Mouse (Mus musculus): ENCODE data around the gene Dvl3. TPM values are rescaled to one million over a fixed set of nuclear protein-coding genes. Genes with fewer than 3 reads are reported as not detected.

The Dvl3 gene
- polyA plus RNA-seq, 1 experiment from 2014 or later = 24.6 TPM

GRCm38 (mm10) chr16:20509349-20509748 is 7.4 kb upstream of the Dvl3 start:
- Histone ChIP-seq H3K4me3 (ENCODE audit: low read depth, low read length) (no peak overlapping the region), H3K4me2 (ENCODE audit: low read length) (no peak overlapping the region), H3K4me1 (replicated peaks; ENCODE audit: control insufficient read depth, insufficient read depth, low read length) (no peaks in the 10 kb centered on the region), H3K9me3 (ENCODE audit: control insufficient read depth, low read length) (no peaks in the 10 kb centered on the region), H3K27ac (ENCODE audit: low read depth) (no peak overlapping the region), H3K9ac (ENCODE audit: low read length) (no peak overlapping the region), H3K27me3 (replicated peaks; ENCODE audit: control insufficient read depth, insufficient read depth, low read length) (no peaks in the 10 kb centered on the region), H3K36me3 (ENCODE audit: control insufficient read depth, insufficient read depth, low read length) (peaks cover 76% of the 10 kb centered on the region)
- DNase-seq (ENCODE audit: low spot score) (no peak), ATAC-seq (replicated peaks; ENCODE audit: low FRiP score, low TSS enrichment, low read depth) (0 out of 2 replicates have a peak, but pooled peaks have one; percentile 61)
- 74% methylated on average over 3 of the region's 3 CpGs for WGBS

- Histone ChIP-seq H3K4me3 (ENCODE audit: low read depth, low read length) (no peak overlapping the region), H3K4me1 (replicated peaks; ENCODE audit: control insufficient read depth, insufficient read depth, low read length) (no peaks in the 10 kb centered on the region), H3K4me2 (ENCODE audit: low read length) (no peak overlapping the region), H3K36me3 (ENCODE audit: control insufficient read depth, insufficient read depth, low read length) (peaks cover 56% of the 10 kb centered on the region), H3K9me3 (ENCODE audit: control insufficient read depth, low read length) (no peaks in the 10 kb centered on the region), H3K9ac (ENCODE audit: low read length) (no peak overlapping the region), H3K27me3 (replicated peaks; ENCODE audit: control insufficient read depth, insufficient read depth, low read length) (no peaks in the 10 kb centered on the region), H3K27ac (ENCODE audit: low read depth) (no peak overlapping the region)
- WGBS = 88% methylated on average over 7 of the region's 7 CpGs
- DNase-seq (ENCODE audit: low spot score) = no peak
- no peak for ATAC-seq (replicated peaks; ENCODE audit: low FRiP score, low TSS enrichment, low read depth)
Observed at GRCm38 (mm10) chr16:20511277-20511847, 5.4 kb upstream of the Dvl3 start.

- Histone ChIP-seq H3K27ac (ENCODE audit: low read depth) (peak overlapping the region; percentile 54; the same call in 1 of the 2 replicates), H3K4me3 (ENCODE audit: low read depth, low read length) (peak overlapping the region; percentile 95), H3K4me2 (ENCODE audit: low read length) (peak overlapping the region; percentile 65), H3K27me3 (replicated peaks; ENCODE audit: control insufficient read depth, insufficient read depth, low read length) (no peaks in the 10 kb centered on the region), H3K36me3 (ENCODE audit: control insufficient read depth, insufficient read depth, low read length) (peaks cover 19% of the 10 kb centered on the region), H3K9me3 (ENCODE audit: control insufficient read depth, low read length) (no peaks in the 10 kb centered on the region), H3K4me1 (replicated peaks; ENCODE audit: control insufficient read depth, insufficient read depth, low read length) (peaks cover 10% of the 10 kb centered on the region), H3K9ac (ENCODE audit: low read length) (peak overlapping the region; percentile 96; the same call in 1 of the 2 replicates)
- DNase-seq (ENCODE audit: low spot score) (no peak), ATAC-seq (replicated peaks; ENCODE audit: low FRiP score, low TSS enrichment, low read depth) (no peak)
Observed at GRCm38 (mm10) chr16:20516032-20516431, 750 bp upstream of the Dvl3 start.

- WGBS = 0% methylated on average over 26 of the region's 26 CpGs
- no peaks in the 10 kb centered on the region for H3K27me3 ChIP-seq (replicated peaks; ENCODE audit: control insufficient read depth, insufficient read depth, low read length)
- H3K4me2 ChIP-seq (ENCODE audit: low read length) = peak overlapping the region; percentile 85
- H3K9ac ChIP-seq (ENCODE audit: low read length) = peak overlapping the region; percentile 96
- H3K4me1 ChIP-seq (replicated peaks; ENCODE audit: control insufficient read depth, insufficient read depth, low read length) = peaks cover 10% of the 10 kb centered on the region
- H3K27ac ChIP-seq (ENCODE audit: low read depth) = peak overlapping the region; percentile 93
- no peaks in the 10 kb centered on the region for H3K9me3 ChIP-seq (ENCODE audit: control insufficient read depth, low read length)
- H3K4me3 ChIP-seq (ENCODE audit: low read depth, low read length) = peak overlapping the region; percentile 95
- DNase-seq (ENCODE audit: low spot score) = no peak
- H3K36me3 ChIP-seq (ENCODE audit: control insufficient read depth, insufficient read depth, low read length) = peaks cover 21% of the 10 kb centered on the region
- peak; percentile 41 for ATAC-seq (replicated peaks; ENCODE audit: low FRiP score, low TSS enrichment, low read depth)
Observed at GRCm38 (mm10) chr16:20517216-20517615, 434 bp downstream of the Dvl3 start.

- ATAC-seq (replicated peaks; ENCODE audit: low FRiP score, low TSS enrichment, low read depth) (peak; percentile 26), DNase-seq (ENCODE audit: low spot score) (peak; percentile 75)
- peak overlapping the region; percentile 96 for H3K9ac ChIP-seq (ENCODE audit: low read length)
- H3K9me3 ChIP-seq (ENCODE audit: control insufficient read depth, low read length) = no peaks in the 10 kb centered on the region
- no peaks in the 10 kb centered on the region for H3K27me3 ChIP-seq (replicated peaks; ENCODE audit: control insufficient read depth, insufficient read depth, low read length)
- peak overlapping the region; percentile 93 for H3K27ac ChIP-seq (ENCODE audit: low read depth)
- peaks cover 21% of the 10 kb centered on the region for H3K36me3 ChIP-seq (ENCODE audit: control insufficient read depth, insufficient read depth, low read length)
- H3K4me1 ChIP-seq (replicated peaks; ENCODE audit: control insufficient read depth, insufficient read depth, low read length) = peaks cover 10% of the 10 kb centered on the region
- WGBS = 0% methylated on average over 6 of the region's 6 CpGs
- H3K4me3 ChIP-seq (ENCODE audit: low read depth, low read length) = peak overlapping the region; percentile 95
- peak overlapping the region; percentile 85 for H3K4me2 ChIP-seq (ENCODE audit: low read length)
Observed at GRCm38 (mm10) chr16:20517701-20518374, 1.1 kb downstream of the Dvl3 start.

GRCm38 (mm10) chr16:20523886-20524285 is 7.1 kb downstream of the Dvl3 start:
- Histone ChIP-seq H3K9ac (ENCODE audit: low read length) (no peak overlapping the region), H3K4me1 (replicated peaks; ENCODE audit: control insufficient read depth, insufficient read depth, low read length) (peaks cover 2% of the 10 kb centered on the region; the same call in 1 of the 2 replicates), H3K27me3 (replicated peaks; ENCODE audit: control insufficient read depth, insufficient read depth, low read length) (no peaks in the 10 kb centered on the region), H3K4me3 (ENCODE audit: low read depth, low read length) (no peak overlapping the region), H3K27ac (ENCODE audit: low read depth) (no peak overlapping the region), H3K9me3 (ENCODE audit: control insufficient read depth, low read length) (no peaks in the 10 kb centered on the region), H3K36me3 (ENCODE audit: control insufficient read depth, insufficient read depth, low read length) (peaks cover 80% of the 10 kb centered on the region), H3K4me2 (ENCODE audit: low read length) (no peak overlapping the region)
- ATAC-seq (replicated peaks; ENCODE audit: low FRiP score, low TSS enrichment, low read depth) (no peak), DNase-seq (ENCODE audit: low spot score) (no peak)
- 83% methylated on average over 10 of the region's 10 CpGs for WGBS

- WGBS = 93% methylated on average over 5 of the region's 5 CpGs
Observed at GRCm38 (mm10) chr16:20528779-20529178, 12.0 kb downstream of the Dvl3 start.

GRCm38 (mm10) chr16:20529375-20529774 is 12.6 kb downstream of the Dvl3 start:
- Histone ChIP-seq H3K27ac (ENCODE audit: low read depth) (no peak overlapping the region), H3K4me3 (ENCODE audit: low read depth, low read length) (no peak overlapping the region), H3K4me2 (ENCODE audit: low read length) (no peak overlapping the region), H3K27me3 (replicated peaks; ENCODE audit: control insufficient read depth, insufficient read depth, low read length) (no peaks in the 10 kb centered on the region), H3K9ac (ENCODE audit: low read length) (no peak overlapping the region), H3K4me1 (replicated peaks; ENCODE audit: control insufficient read depth, insufficient read depth, low read length) (no peaks in the 10 kb centered on the region), H3K9me3 (ENCODE audit: control insufficient read depth, low read length) (no peaks in the 10 kb centered on the region), H3K36me3 (ENCODE audit: control insufficient read depth, insufficient read depth, low read length) (peaks cover 84% of the 10 kb centered on the region)
- DNase-seq (ENCODE audit: low spot score) (no peak), ATAC-seq (replicated peaks; ENCODE audit: low FRiP score, low TSS enrichment, low read depth) (no peak)
- 80% methylated on average over 1 of the region's 1 CpGs for WGBS

More at GRCm38 (mm10) chr16:20528779-20529178, 12.0 kb downstream of the Dvl3 start:
- Histone ChIP-seq H3K4me3 (ENCODE audit: low read depth, low read length) (no peak overlapping the region), H3K4me1 (replicated peaks; ENCODE audit: control insufficient read depth, insufficient read depth, low read length) (no peaks in the 10 kb centered on the region), H3K4me2 (ENCODE audit: low read length) (no peak overlapping the region), H3K36me3 (ENCODE audit: control insufficient read depth, insufficient read depth, low read length) (peaks cover 90% of the 10 kb centered on the region), H3K27me3 (replicated peaks; ENCODE audit: control insufficient read depth, insufficient read depth, low read length) (no peaks in the 10 kb centered on the region), H3K27ac (ENCODE audit: low read depth) (no peak overlapping the region), H3K9me3 (ENCODE audit: control insufficient read depth, low read length) (no peaks in the 10 kb centered on the region), H3K9ac (ENCODE audit: low read length) (no peak overlapping the region)
- ATAC-seq (replicated peaks; ENCODE audit: low FRiP score, low TSS enrichment, low read depth) = no peak
- DNase-seq (ENCODE audit: low spot score) = no peak

GRCm38 (mm10) chr16:20530941-20531340 is 14.2 kb downstream of the Dvl3 start:
- Histone ChIP-seq H3K9me3 (ENCODE audit: control insufficient read depth, low read length) (no peaks in the 10 kb centered on the region), H3K27me3 (replicated peaks; ENCODE audit: control insufficient read depth, insufficient read depth, low read length) (no peaks in the 10 kb centered on the region), H3K4me2 (ENCODE audit: low read length) (no peak overlapping the region), H3K4me1 (replicated peaks; ENCODE audit: control insufficient read depth, insufficient read depth, low read length) (no peaks in the 10 kb centered on the region), H3K27ac (ENCODE audit: low read depth) (no peak overlapping the region), H3K36me3 (ENCODE audit: control insufficient read depth, insufficient read depth, low read length) (peaks cover 70% of the 10 kb centered on the region), H3K9ac (ENCODE audit: low read length) (no peak overlapping the region), H3K4me3 (ENCODE audit: low read depth, low read length) (no peak overlapping the region)
- no peak for ATAC-seq (replicated peaks; ENCODE audit: low FRiP score, low TSS enrichment, low read depth)
- DNase-seq (ENCODE audit: low spot score) = no peak
- 92% methylated on average over 18 of the region's 20 CpGs for WGBS
